Mouse (Mus musculus): ENCODE results near the gene Numbl. TPM values are rescaled to one million over a fixed set of nuclear protein-coding genes. Genes with fewer than 3 reads are reported as not detected.

The Numbl gene
- total RNA-seq, 2 experiments from 2014 or later, result 4.5 to 5.3 TPM

DNA sequence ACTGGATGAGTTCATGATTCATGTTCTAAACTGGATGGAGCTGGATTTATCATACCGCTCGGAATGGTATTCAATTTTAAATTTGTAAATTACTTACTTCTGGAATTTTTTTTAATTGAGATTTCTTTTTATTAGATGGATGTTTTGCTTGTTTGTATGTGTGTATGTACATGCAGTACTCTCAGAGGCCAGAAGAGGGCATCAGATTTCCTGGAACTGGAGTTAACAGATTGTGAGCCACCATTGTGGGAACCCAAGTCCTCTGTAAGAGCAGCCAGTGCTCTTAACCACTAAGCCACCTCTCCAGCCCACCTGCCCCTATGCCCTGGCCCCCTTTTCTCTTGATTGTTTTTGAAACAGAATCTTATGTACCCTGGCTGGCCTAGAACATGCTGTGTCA, 9.1 kb upstream of the Numbl start:
- DNase-seq (ENCODE audit: low spot score), result no peak
- intact Hi-C loops (cut with DNase I), result no loop called here

DNA sequence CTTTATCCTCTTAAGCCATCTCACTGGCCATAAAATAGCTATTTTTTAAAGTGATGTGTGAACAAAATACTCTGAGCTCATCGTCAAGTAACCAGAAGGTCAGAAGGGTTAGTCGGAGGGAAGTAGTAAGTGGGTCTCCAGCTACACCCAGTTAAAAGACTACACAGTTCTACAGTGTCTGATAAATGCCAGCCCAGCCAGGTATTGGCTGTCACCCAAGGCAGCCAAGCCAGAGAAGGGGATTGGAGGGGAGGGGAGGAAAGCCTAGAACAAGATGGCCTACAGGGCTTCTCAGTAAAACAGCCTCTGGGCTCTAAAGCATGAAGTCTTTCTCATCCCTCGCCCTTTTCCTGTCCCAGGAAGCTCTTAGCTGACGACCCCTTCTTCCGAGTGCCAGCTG, 8.3 kb upstream of the Numbl start:
- DNase-seq (ENCODE audit: low spot score), result no peak
- intact Hi-C loops (cut with DNase I), result no loop called here

- no peak for DNase-seq (ENCODE audit: low spot score)
- intact Hi-C loops (cut with DNase I), result no loop called here
Measured at GRCm38 (mm10) chr7:27251946-27252345, 6.3 kb upstream of the Numbl start.

GRCm38 (mm10) chr7:27255721-27256120, 2.5 kb upstream of the Numbl start:
- DNase-seq (ENCODE audit: low spot score), result no peak
- intact Hi-C loops (cut with DNase I), result no loop called here

DNA sequence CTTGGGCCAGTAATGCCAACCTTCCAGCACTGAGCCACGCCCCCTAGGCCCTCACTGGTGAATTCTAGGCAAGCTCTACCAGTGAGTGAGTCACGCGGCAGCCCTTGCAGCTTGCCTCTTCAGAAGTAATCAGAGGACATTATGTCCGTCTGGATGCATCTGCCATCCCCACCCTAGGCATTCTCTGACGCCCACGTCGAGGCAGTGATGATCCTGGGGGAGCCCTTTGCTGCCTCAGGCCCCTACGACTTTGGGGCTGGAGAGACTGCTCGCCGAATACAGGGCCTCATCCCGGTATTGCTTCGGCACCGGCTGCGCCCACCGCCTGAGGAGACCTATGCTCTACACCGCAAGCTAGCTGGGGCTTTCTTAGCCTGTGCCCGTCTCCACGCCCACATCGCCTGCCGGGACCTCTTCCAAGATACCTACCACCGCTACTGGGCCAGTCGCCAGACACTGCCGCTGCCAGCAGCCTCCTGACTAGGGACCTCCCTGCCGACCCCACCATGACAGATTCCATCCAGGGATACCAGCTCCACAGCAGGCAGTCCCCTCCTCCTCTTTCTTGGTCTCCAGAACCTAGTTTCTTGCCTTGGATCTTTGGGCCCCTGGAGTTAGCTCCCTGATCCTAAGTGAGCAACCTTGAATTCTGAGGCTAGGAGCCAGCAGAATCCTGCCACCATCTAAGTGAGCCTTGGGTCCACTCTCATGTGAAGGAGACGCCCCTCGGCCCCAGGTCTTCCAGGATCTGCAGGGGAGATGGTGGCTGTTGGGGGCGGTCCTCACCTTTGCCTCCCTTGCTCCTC, 984 bp upstream of the Numbl start:
- intact Hi-C loops (cut with DNase I), result no loop called here
- DNase-seq (ENCODE audit: low spot score), result no peak

DNA sequence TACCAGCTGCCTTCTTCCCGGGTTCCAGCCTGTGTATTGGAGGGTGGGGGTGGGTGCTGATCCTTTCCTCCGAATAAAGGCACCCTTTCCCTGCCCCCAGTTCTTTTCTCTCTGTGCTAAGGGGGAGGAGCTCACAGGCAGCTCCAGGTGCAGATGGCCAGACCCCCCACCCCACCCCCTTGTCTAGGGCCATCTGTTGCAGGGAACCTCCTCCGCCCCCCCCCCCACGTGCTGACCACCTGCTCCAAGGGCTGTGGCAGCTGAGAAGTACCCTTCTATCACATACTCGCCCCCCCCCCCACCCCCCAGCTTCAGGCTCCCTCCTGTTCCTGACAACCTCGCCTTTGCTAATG, 405 bp upstream of the Numbl start:
- intact Hi-C loops (cut with DNase I), result no loop called here
- DNase-seq (ENCODE audit: low spot score), result no peak

GRCm38 (mm10) chr7:27259271-27259721, 1.1 kb downstream of the Numbl start:
- intact Hi-C loops (cut with DNase I), result no loop called here
- DNase-seq (ENCODE audit: low spot score), result no peak

GRCm38 (mm10) chr7:27259771-27260170, 1.5 kb downstream of the Numbl start:
- no peak for DNase-seq (ENCODE audit: low spot score)
- intact Hi-C loops (cut with DNase I), result no loop called here

- no peak for DNase-seq (ENCODE audit: low spot score)
- intact Hi-C loops (cut with DNase I), result no loop called here
Measured at GRCm38 (mm10) chr7:27260856-27261255, 2.6 kb downstream of the Numbl start.

GRCm38 (mm10) chr7:27261888-27262287, 3.7 kb downstream of the Numbl start:
- intact Hi-C loops (cut with DNase I), result no loop called here
- no peak for DNase-seq (ENCODE audit: low spot score)

DNA sequence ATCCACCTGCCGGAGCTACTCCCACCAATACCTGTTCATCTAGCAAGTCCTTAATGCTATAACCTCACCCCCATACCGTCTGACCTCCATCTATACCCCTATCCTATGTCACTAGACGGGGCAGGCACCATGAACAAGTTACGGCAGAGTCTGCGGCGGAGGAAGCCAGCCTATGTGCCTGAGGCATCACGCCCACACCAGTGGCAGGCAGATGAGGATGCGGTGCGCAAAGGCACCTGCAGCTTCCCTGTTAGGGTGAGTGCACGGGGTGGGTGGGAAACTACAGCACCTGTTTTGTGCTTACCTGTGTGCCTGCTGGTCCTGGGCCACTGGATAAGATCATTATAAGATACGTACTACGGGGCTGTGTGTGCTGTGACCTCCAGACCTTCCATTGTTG, 6.5 kb downstream of the Numbl start:
- DNase-seq (ENCODE audit: low spot score), result no peak
- intact Hi-C loops (cut with DNase I), result no loop called here

DNA sequence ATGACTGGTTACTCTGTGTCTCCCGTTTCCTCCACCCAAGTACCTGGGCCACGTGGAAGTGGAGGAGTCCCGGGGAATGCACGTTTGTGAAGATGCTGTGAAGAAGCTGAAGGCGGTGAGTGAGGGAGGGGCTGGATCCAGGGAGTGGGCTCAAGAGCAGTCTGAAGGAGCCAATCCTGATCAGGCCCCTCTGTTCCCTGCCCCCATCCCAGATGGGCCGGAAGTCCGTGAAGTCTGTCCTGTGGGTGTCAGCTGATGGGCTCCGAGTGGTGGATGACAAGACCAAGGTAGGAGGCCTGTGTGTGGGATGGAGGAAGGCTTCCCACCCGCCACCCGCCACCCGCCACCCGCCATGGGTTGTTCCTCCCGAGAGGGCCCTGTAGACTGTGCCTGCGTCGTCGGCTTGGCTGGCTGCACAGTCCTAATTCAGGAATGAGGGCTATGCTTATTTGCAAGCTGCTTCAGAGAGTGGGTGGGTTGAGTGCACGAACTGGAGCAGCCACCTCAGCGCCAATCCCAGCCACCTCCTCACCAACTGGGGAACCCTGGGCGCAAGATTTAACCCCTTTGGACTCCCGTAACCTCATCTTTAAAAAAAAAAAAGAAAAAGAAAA, 8.4 kb downstream of the Numbl start:
- DNase-seq (ENCODE audit: low spot score), result no peak
- intact Hi-C loops (cut with DNase I), result no loop called here

GRCm38 (mm10) chr7:27271423-27271822, 13.2 kb downstream of the Numbl start:
- DNase-seq (ENCODE audit: low spot score), result no peak
- intact Hi-C loops (cut with DNase I), result no loop called here

- DNase-seq (ENCODE audit: low spot score), result no peak
- intact Hi-C loops (cut with DNase I), result no loop called here
Measured at GRCm38 (mm10) chr7:27273739-27274351, 15.6 kb downstream of the Numbl start.

DNA sequence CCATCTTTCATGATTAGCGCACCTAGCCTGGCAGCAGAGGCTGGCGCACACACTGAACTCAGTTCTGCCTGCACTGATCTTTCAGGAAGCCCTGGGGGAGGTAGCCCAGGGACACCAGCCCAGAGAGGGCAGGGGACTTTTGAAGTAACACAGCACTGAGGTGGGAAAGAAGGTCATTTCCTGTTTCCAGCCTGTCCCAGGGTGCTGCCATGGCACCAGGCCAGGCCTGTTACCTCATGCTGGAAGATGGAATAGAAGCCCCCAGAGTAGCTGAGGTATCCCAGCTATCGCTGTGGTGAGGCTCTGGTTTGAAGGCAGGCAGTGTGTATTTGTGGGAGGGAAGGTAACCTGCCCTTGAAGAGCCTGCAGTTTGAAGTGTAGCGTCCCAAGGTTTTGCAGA, 16.7 kb downstream of the Numbl start:
- no peak for DNase-seq (ENCODE audit: low spot score)
- intact Hi-C loops (cut with DNase I), result loop anchor here (5.0 kb wide), 1 partner anchor 118 kb away; no protein-coding TSS in a partner anchor

GRCm38 (mm10) chr7:27276021-27276420, 17.8 kb downstream of the Numbl start:
- no peak for DNase-seq (ENCODE audit: low spot score)
- intact Hi-C loops (cut with DNase I), result loop anchor here (5.0 kb wide), 1 partner anchor 119 kb away; no protein-coding TSS in a partner anchor

- intact Hi-C loops (cut with DNase I), result loop anchor here (5.0 kb wide), 1 partner anchor 120 kb away; no protein-coding TSS in a partner anchor
Measured at GRCm38 (mm10) chr7:27277191-27277590, 19.0 kb downstream of the Numbl start.

DNA sequence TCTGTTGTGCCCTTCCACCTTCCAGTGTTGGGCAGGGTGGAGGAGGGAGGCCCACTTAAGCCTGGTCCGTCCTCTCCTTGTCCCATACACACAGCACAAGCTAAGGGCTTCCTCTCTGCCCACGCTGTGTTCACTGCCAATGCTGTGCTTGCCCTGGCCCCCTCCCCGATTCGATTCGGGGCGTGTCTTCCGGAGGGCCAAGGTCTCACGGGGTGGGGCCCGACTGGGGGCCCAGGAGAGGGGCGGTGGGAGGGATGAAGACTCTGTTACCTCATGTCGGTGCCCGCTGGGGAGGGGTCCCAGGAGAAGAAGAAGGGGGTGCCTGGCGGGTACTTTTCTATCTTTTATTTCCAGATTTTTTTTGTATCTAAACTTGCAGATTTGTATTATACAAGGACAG, 23.5 kb downstream of the Numbl start:
- no peak for DNase-seq (ENCODE audit: low spot score)
- intact Hi-C loops (cut with DNase I), result no loop called here

More at GRCm38 (mm10) chr7:27277191-27277590, 19.0 kb downstream of the Numbl start:
- no peak for DNase-seq (ENCODE audit: low spot score)

GRCm38 (mm10) chr7:27282225-27282624, 24.0 kb downstream of the Numbl start:
- DNase-seq (ENCODE audit: low spot score), result no peak
- intact Hi-C loops (cut with DNase I), result no loop called here

DNA sequence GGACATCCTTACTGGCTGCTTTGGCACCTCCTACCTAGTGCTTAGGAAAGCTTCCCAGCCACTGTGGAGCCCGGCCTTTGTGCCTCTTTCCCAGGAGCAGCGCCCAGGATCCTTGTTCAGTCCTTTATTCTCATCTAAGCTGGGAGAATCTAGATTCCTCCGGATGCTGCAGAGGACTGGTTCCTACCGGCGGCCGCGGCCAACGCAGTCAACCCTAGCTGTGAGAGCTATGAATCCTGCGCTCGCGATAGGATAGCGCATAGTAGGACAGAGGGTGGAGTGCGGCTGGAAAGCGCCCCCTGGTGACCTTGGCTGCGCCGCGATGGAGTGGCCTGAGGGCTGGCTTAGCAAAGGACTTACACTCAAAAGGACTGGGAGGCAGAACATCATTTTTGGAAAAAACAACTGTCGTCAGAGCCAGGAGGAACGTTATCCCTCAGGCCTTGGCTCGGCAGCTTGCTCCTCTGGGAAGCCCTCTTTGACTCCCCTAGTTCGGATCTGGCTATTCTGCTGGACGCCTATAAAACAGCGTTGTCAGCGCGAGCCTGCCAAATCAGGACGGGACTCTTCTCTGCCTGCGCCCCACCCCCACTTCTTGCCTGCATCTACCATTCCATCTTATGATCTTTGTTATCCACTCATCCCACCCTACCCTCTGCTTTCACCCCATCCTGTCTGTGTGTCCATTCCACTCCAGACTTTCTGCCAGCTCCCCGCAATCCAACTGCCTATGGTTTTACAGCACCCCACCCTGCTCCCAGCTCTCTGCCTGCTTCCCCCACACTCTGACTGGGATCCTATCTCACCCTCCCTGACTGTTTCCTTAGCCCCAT, 26.8 kb downstream of the Numbl start:
- DNase-seq (ENCODE audit: low spot score), result peak; percentile 72
- intact Hi-C loops (cut with DNase I), result loop anchor here (1.0 kb wide), 1 partner anchor 153 kb away; no protein-coding TSS in a partner anchor

Data from heart, postnatal 25 days (tissue).